Mouse (Mus musculus) liver, embryonic 11.5 days (tissue): ENCODE results near the gene Cxcl14. TPM values are rescaled to one million over a fixed set of nuclear protein-coding genes. Genes with fewer than 3 reads are reported as not detected.
A peak's percentile ranks its signal among the peaks of the same experiment; 100 is the strongest.

Experiments
- ATAC-seq: fragments of 200-750 bp; cut with Nextera tagmentation; replicated peaks from 2 replicates; pipeline ENCODE4 v1.8.0; 2017; ENCODE audit warnings: moderate number of reproducible peaks, mild to moderate bottlenecking, moderate TSS enrichment, moderate library complexity; ENCODE audit not compliant: low FRiP score
- DNase-seq: peaks from one replicate; pipeline ENCODE4 v3.0.0-alpha.2; 2017; ENCODE audit warnings: low spot score
- H3K27ac ChIP-seq: fragments of 300-500 bp; sonication (generic); 2 replicates; pipeline ENCODE4 v1.5.1; 2014; ENCODE audit warnings: mild to moderate bottlenecking, low read depth, low read length, control low read depth
- H3K27me3 ChIP-seq: fragments of 300-500 bp; sonication (generic); replicated peaks from 2 replicates; pipeline ENCODE4 v1.6.1; 2014; ENCODE audit warnings: low read length, mixed read lengths; ENCODE audit not compliant: control insufficient read depth, insufficient read depth
- H3K36me3 ChIP-seq: fragments of 300-500 bp; sonication (generic); 2 replicates; pipeline ENCODE4 v1.6.1; 2014; ENCODE audit warnings: mild to moderate bottlenecking, low read length, moderate library complexity, mixed read lengths; ENCODE audit not compliant: control insufficient read depth, insufficient read depth
- H3K4me1 ChIP-seq: fragments of 300-500 bp; sonication (generic); replicated peaks from 2 replicates; pipeline ENCODE4 v1.6.1; 2014; ENCODE audit warnings: low read length, mixed read lengths; ENCODE audit not compliant: control insufficient read depth, insufficient read depth
- H3K4me2 ChIP-seq: fragments of 300-500 bp; sonication (generic); 2 replicates; pipeline ENCODE4 v1.6.1; 2014; ENCODE audit warnings: mild to moderate bottlenecking, control low read depth, moderate library complexity
- H3K4me3 ChIP-seq: fragments of 300-500 bp; sonication (generic); 2 replicates; pipeline ENCODE4 v1.5.1; 2014; ENCODE audit warnings: low read depth, low read length, control low read depth
- H3K9ac ChIP-seq: fragments of 300-500 bp; sonication (generic); 2 replicates; pipeline ENCODE4 v1.6.1; 2014; ENCODE audit warnings: low read depth, low read length, control low read depth
- H3K9me3 ChIP-seq: fragments of 300-500 bp; sonication (generic); 2 replicates; pipeline ENCODE4 v1.6.1; 2016; ENCODE audit warnings: low read length, inconsistent platforms, mixed read lengths; ENCODE audit not compliant: control insufficient read depth
- WGBS: fragments of 180-500 bp; shearing (Covaris S2); extraction: QIAGEN DNeasy Blood & Tissue Kit; methylation state at CpG from one replicate; pipeline ENCODE4 v1.1.7; 2014; 5-methylcytosine and 5-hydroxymethylcytosine counted together
- polyA plus RNA-seq: library from polyadenylated mRNA; unstranded; fragments of >200 nt; fragmentation: Nextera tagmentation; extraction: Ambion mirVana; gene quantifications from 2 replicates; pipeline ENCODE4 v1.2.1, GENCODE M21; 2014

Gene Cxcl14
- polyA plus RNA-seq, 1 experiment from 2014 or later, result 5.9 TPM

DNA sequence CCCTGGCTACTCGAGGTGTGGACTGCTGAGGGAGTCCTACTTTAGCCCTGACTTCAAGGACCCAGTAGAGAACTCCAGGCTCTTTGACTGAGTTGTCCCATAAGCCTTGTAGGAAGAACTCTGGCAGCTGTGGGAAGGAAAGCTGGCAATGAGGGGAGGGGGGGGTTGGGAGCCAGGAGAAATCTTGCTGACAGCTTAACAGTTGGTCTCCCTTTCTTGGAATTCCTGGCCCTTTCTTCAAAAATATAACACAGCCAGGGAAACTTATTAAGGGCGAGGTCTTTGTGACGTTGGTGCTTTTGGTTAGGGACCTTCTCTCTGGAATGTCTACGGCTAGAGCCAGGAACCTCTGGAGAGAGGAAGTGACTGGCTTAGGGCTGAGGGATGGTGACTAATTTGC, 8.1 kb upstream of the Cxcl14 start:
- WGBS, result 53% methylated on average over 4 of the region's 4 CpGs
- ATAC-seq, result no peak

DNA sequence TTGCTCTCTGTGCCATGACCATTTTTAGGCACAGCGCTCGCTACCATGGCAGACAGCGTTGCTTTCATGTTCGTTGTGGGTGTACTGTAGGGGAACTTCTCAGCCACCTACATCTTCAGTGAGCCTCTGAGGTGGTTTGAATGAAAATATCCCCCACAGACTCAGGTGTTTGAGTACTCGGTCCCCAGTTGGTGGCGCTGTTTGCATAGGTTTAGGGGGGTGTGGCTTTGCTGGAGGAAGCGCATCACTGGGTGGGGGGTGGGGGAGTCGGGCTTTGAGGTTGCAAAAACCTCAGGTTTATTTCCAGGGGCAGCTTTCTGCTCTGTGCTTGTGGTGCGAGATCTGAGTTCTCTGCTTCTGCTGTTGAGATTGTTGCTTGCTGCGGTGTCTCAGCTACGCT, 3.0 kb upstream of the Cxcl14 start:
- Histone ChIP-seq H3K4me3 (no peak overlapping the region), H3K27ac (no peak overlapping the region), H3K36me3 (no peaks in the 10 kb centered on the region), H3K9me3 (no peaks in the 10 kb centered on the region), H3K27me3 (peaks cover 43% of the 10 kb centered on the region), H3K9ac (no peak overlapping the region), H3K4me2 (no peak overlapping the region), H3K4me1 (no peaks in the 10 kb centered on the region)
- no peak for ATAC-seq
- WGBS, result 86% methylated on average over 11 of the region's 11 CpGs
- no peak for DNase-seq

More for the DNA sequence above, 8.1 kb upstream of the Cxcl14 start:
- H3K4me1 ChIP-seq, result no peaks in the 10 kb centered on the region
- H3K36me3 ChIP-seq, result no peaks in the 10 kb centered on the region
- H3K4me3 ChIP-seq, result no peak overlapping the region
- no peaks in the 10 kb centered on the region for H3K9me3 ChIP-seq
- H3K27me3 ChIP-seq, result no peaks in the 10 kb centered on the region; the same call in 1 of the 2 replicates
- H3K9ac ChIP-seq, result no peak overlapping the region
- no peak overlapping the region for H3K4me2 ChIP-seq
- no peak overlapping the region for H3K27ac ChIP-seq
- no peak for DNase-seq

DNA sequence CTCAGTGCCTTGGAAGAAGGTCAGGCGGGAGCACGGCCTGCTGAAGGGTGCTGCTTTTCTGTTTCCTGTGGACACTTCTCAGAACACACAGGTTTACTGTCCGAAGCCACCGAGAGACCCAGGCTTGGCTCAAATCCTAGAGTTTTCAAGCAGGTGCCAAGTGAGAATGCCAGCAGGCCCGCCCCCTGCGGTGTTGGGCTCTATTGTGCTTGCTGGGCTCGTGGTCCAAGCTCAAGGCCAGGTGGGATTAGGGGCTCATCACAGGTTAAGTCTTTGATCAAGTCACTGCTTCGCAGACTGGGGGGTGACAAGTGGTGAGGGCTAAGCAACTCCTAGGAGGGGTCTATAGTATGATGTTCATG, 289 bp upstream of the Cxcl14 start:
- Histone ChIP-seq H3K4me2 (peak overlapping the region; percentile 64), H3K36me3 (no peaks in the 10 kb centered on the region), H3K4me1 (no peaks in the 10 kb centered on the region), H3K9me3 (no peaks in the 10 kb centered on the region), H3K27ac (no peak overlapping the region), H3K4me3 (peak overlapping the region; percentile 41; the same call in 1 of the 2 replicates), H3K9ac (no peak overlapping the region), H3K27me3 (peaks cover 68% of the 10 kb centered on the region)
- DNase-seq (no peak), ATAC-seq (no peak)
- WGBS, result 11% methylated on average over 8 of the region's 8 CpGs

DNA sequence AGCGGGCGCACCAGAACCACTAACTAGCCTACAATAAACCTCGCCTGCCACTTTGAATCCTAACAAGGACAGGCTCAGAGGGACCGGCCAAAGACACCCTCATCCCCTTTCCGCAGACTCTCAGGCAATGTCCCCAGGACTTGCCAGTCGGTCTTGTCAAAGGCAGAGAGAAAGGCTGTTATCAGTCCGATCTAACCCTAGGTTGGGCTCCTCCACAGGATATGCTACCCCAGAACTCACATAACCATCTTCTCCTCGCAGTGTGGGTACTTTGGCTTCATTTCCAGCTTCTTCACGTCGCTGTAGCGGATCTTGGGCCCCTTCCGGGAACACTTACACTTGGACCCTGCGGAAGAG, 787 bp downstream of the Cxcl14 start:
- Histone ChIP-seq H3K4me2 (peak overlapping the region; percentile 64), H3K36me3 (no peaks in the 10 kb centered on the region), H3K4me1 (no peaks in the 10 kb centered on the region), H3K27me3 (peaks cover 71% of the 10 kb centered on the region), H3K9me3 (no peaks in the 10 kb centered on the region), H3K27ac (no peak overlapping the region), H3K9ac (no peak overlapping the region), H3K4me3 (peak overlapping the region; percentile 41)
- WGBS, result 7% methylated on average over 13 of the region's 13 CpGs
- no peak for ATAC-seq
- DNase-seq, result no peak

DNA sequence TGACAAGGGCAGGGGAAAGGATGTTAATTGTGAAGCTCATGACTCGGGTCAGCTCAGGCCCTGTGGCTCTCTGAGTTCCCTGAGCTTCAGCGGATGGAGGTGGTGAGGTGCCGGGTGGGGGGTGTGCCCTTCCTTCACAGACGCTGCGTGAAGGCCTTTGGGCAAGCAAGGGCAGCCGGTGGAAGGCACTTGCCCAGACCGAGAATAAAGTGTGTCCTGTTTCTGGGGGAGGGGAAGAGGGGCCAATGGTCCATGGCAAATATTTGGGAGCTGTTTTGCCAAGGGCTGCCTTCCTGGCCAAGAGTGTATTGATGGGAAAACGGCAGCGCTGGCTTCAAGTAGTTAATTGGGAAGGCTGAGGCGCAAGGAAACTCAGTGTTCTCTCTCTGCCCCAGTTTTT, 1.4 kb downstream of the Cxcl14 start:
- Histone ChIP-seq H3K27me3 (peaks cover 71% of the 10 kb centered on the region), H3K27ac (no peak overlapping the region), H3K4me2 (no peak overlapping the region), H3K4me3 (no peak overlapping the region), H3K9ac (no peak overlapping the region), H3K9me3 (0 out of 2 replicates have a peak, but pooled peaks cover 4% of the 10 kb centered on the region), H3K36me3 (no peaks in the 10 kb centered on the region), H3K4me1 (no peaks in the 10 kb centered on the region)
- WGBS, result 4% methylated on average over 10 of the region's 10 CpGs
- ATAC-seq (no peak), DNase-seq (no peak)

DNA sequence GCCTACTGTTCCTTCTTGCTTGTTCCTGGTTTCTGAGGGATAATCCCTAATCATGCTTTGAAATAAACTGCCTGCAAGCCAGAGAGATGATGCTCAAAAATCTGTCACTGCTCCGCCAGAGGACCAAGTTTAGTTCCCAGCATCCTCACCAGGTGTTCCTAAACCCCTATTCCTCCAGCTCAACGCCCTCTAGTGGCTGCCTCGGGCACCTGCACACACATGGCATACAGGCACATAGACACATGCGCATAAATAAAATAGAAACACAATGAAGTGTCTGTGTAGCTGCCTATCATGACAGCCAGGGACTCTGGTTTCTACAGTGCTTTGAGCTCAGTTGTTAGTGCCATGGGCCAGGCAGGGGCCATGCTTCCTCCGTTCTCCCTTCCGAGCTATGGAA, 6.4 kb downstream of the Cxcl14 start:
- 73% methylated on average over 6 of the region's 6 CpGs for WGBS
- Histone ChIP-seq H3K4me1 (no peaks in the 10 kb centered on the region), H3K27ac (no peak overlapping the region), H3K4me3 (no peak overlapping the region), H3K27me3 (peaks cover 37% of the 10 kb centered on the region), H3K9ac (no peak overlapping the region), H3K4me2 (no peak overlapping the region), H3K9me3 (0 out of 2 replicates have a peak, but pooled peaks cover 4% of the 10 kb centered on the region), H3K36me3 (no peaks in the 10 kb centered on the region)
- no peak for DNase-seq
- no peak for ATAC-seq

DNA sequence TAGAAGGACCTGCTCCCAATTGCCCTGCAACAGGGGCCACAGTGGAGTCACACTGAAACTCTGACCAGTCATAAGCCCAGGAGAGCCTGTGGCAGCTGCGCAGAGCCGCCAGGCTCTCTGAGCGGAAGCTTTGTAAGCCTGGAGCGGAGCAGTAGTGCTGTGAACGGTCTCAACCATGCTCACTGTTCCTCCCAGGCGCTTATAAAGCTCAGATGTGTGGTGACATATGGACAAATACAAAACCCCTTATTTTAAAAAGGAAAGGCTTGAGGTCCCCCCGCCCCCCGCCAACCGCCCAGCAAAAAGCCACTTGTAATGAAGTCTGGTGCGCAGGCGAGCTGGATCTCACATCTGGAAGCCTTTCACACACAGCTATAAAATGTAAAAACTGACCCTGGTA, 7.1 kb downstream of the Cxcl14 start:
- DNase-seq (no peak), ATAC-seq (no peak)
- Histone ChIP-seq H3K9ac (no peak overlapping the region), H3K4me2 (no peak overlapping the region), H3K27me3 (peaks cover 30% of the 10 kb centered on the region), H3K4me3 (no peak overlapping the region), H3K4me1 (no peaks in the 10 kb centered on the region), H3K27ac (no peak overlapping the region), H3K9me3 (0 out of 2 replicates have a peak, but pooled peaks cover 4% of the 10 kb centered on the region), H3K36me3 (no peaks in the 10 kb centered on the region)
- 71% methylated on average over 11 of the region's 11 CpGs for WGBS

DNA sequence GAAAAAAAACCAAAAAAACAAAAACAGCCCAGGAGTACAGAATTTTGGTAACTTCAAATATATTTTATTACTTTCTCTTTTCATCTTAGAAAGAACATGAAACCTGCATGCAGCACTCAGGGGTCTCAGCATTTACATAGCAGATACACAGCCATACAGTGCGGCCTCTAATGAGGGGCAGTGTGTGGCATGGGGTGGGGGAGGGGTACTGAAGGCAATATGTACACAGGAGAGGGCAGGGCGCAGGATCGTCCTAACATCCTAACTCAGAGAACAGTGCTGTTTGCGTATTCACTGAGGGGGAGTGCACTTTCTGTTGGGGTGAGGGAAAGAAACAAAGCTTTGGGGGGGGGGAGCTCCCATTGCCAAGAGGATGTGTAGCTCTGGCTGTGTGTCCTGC, 7.8 kb downstream of the Cxcl14 start:
- no peak overlapping the region for H3K4me3 ChIP-seq
- no peak overlapping the region for H3K9ac ChIP-seq
- ATAC-seq, result no peak
- no peaks in the 10 kb centered on the region for H3K4me1 ChIP-seq
- peaks cover 23% of the 10 kb centered on the region for H3K27me3 ChIP-seq
- no peak overlapping the region for H3K4me2 ChIP-seq
- no peak for DNase-seq
- WGBS, result 47% methylated on average over 4 of the region's 4 CpGs
- no peak overlapping the region for H3K27ac ChIP-seq
- H3K9me3 ChIP-seq, result 0 out of 2 replicates have a peak, but pooled peaks cover 4% of the 10 kb centered on the region
- no peaks in the 10 kb centered on the region for H3K36me3 ChIP-seq

DNA sequence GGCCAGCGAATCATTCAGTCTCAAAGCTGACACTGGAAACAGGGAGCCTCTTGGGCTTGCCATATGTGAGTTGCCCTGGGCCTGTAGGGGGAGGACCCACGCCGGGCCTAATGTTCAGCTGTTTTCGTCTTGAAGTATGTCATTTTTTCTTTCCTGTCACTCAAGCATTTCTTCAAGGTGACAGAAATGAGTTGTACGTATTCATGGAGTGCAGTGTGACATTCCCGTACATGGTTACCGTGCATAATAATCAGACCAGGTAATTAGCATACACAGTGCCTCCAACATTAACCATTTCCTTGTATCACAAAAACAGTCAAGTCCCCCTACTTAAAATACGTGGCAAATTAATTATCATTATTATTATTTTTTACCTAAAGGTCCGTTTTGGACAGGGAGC, 9.3 kb downstream of the Cxcl14 start:
- DNase-seq, result no peak
- no peaks in the 10 kb centered on the region for H3K4me1 ChIP-seq
- H3K27ac ChIP-seq, result no peak overlapping the region
- H3K9ac ChIP-seq, result no peak overlapping the region
- H3K36me3 ChIP-seq, result no peaks in the 10 kb centered on the region
- 81% methylated on average over 9 of the region's 9 CpGs for WGBS
- peaks cover 8% of the 10 kb centered on the region for H3K27me3 ChIP-seq
- no peak overlapping the region for H3K4me3 ChIP-seq
- no peak overlapping the region for H3K4me2 ChIP-seq
- 0 out of 2 replicates have a peak, but pooled peaks cover 4% of the 10 kb centered on the region for H3K9me3 ChIP-seq
- ATAC-seq, result no peak
